Mouse (Mus musculus): ENCODE measurements around the gene Rtl8b. TPM values are rescaled to one million over a fixed set of nuclear protein-coding genes. Genes with fewer than 3 reads are reported as not detected.
A peak's percentile ranks its signal among the peaks of the same experiment; 100 is the strongest.
"Not testable (repeated sequence)": the region's sequence is repeated elsewhere in the genome, so short reads cannot be mapped to it uniquely, and the experiment has no call there.

Rtl8b gene
- 125 and 206 TPM in 2 replicates for polyA plus RNA-seq (2012; rRNA removed)

DNA sequence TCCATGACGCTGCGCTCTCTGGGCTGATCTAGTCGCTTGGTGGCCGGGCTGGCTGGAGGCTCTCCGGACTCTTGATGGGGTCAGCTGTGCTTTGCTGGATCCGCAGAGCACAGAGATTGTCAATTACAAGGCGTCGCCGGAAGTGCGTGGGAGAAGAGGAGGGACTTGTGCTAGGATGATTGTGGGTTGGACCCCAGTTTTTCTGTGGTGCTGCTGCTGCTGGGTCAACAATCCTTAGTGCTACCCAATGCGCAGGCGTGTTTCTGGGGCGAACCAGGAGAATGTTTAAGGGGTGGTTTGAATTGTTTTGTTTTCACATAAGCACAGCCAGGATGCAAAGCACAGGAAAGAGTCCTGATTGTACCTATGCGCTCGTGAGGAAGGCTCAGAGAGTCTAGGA is at the start of gene Rtl8b:
Gene Rtl8b, minus strand, starts transcription at position 115 of the 400 bp plus-strand sequence.
- DNase-seq (ENCODE audit: low read depth) = no peak

DNA sequence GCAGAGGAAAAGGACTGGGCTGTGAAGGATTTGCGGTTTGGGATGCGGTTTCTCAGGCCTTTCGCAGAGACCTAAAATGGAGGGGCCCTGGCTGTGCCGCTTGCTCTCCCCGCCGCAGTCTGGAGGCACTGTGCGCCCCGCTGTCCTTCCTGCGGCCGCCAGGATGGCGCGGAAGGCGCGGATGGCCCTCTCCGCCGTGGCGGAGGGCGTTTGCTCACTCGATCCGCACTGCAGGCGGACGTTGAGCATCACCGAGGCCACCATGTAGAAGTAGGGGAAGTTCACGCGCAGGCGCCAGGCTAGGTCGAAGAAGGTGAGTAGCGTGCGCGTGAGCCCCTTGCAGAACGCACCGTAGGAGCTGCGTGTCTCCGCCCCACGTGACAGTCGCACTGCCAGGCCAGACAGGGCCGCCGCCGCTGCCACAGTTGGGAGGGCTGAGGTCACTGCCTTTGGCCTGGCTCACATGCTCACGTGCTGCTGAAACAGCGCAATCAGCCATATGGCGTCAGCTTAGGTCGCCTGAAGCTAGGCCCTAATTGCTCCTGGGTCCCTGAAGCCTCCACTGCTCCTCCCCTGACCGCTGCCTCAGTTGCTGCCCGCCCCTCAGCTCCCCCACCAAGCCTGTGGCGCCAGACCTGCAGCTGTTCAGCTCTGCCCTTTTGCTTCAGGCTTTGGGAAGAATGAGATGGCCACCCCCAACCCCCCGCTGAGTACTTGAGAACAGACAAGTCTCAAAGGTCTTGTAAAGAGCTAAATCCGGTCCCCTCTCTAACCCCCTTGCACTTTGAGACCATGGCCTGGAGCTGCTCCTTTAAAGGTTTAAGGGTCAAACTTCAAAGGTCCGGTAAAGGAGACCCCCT is 46.3 kb upstream of the Rtl8b start:
- no peak for DNase-seq (ENCODE audit: low read depth)

DNA sequence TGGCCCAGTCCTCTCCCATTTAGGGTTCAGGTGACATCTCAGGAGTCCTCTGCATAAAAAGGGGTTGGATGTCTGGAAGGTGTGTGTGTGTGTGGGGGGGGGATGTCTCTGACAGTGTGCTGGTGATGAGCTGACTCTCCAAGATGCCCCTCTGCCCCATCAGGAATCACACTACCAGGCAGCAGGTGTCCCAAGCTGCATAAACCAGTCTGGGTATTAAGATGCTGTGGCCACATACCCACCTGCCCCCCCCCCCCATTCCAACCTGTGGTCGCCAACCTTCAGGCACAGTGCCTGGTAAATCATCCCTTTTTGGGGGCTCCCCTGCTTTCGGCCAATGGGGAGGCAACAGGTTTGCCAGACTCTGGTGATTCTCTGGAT is 45.7 kb upstream of the Rtl8b start:
- DNase-seq (ENCODE audit: low read depth) = no peak

DNA sequence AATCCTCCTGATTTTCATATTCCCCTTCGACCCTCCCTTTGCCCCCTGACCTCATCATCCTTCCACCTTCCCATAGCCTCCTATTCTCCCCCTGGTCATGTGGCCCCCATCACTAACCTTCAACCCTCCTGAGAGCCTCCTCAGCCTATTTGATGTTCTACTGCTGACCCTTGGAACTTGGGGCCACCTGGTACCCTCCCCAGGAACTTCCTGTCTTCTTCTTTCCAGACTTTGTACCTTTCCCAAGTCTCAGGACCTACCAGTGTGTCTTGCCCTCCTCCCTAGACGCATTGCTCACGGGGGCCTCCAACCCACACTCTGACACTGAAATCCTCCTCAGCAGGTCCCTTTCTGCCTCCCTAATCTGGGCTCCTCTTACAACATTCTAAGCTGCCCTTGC is 32.5 kb upstream of the Rtl8b start:
- DNase-seq (ENCODE audit: low read depth) = no peak

DNA sequence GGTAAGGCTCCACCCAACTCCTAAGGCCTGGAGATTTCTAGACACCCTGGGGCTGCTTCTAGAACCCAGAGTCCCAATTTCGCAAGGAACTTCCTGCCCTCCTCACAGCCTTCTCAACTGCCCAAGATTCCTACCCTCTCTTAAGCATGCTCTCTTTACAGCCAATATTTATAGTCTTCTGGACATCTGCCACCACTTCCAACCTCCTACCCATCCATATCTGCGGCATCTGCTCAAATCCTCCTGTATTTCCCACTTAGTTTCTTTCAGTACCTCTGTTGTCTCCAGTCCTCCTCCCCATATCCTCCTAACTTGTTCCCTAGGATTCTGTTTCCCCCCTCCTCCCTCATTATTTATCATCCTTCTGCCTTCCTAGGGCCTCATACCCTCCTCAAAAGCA is 29.0 kb upstream of the Rtl8b start:
- DNase-seq (ENCODE audit: low read depth) = no peak

DNA sequence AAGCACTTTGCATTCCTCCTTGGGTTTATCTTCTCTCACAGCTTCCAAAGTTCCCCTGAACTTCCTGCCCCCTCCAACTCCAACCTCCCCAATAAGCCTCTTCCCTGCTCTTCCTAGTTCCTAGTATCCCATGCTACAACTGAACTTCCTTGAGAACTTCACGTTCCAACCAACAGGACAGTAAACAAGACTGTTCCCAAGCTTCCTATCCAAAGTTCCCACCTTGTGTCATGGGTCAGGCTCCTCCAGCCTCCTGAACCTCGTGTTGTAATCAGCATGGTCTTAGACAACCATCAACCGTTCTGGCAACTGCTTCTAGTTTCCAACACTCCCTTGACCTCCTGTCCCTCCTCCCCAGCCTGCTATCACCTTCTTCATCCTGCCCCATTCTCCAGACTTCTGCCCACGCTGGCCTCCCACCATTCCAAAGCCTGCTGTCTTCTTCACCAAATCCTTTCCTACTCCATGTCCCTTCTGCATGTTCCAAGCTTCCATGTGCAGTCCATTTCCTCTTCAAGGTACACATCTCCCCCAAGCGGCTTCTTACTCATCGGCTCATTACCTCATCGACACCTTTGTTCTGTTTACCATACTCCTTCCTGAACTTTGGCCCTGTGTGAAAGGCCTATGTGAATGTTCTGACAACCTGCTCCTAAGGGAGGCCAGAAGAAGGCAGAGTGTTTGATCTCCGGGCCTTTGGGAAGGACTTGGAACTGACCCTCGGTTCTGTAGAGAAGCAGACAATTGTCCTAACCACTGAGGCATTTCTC is 24.0 kb upstream of the Rtl8b start:
- DNase-seq (ENCODE audit: low read depth) = no peak

DNA sequence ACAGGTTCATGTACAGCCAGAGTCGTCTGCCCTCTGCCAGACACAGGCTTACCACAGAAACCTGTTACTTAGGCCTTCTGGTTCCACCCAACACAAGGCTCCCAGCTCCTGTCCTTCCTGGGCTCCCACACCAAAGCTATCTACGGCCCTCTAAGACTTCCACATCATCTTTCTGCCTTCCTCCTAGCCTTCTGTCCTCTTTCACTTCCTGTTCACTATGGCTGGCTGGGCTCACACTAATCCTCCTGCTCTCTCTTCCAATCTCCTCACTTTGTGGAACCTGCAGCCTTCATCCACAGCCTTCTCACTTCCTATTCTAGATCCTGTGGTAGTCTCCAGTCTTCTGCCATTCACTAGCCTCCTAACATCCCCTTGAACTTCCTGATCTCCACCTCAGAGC is 22.9 kb upstream of the Rtl8b start:
- no peak for DNase-seq (ENCODE audit: low read depth)

DNA sequence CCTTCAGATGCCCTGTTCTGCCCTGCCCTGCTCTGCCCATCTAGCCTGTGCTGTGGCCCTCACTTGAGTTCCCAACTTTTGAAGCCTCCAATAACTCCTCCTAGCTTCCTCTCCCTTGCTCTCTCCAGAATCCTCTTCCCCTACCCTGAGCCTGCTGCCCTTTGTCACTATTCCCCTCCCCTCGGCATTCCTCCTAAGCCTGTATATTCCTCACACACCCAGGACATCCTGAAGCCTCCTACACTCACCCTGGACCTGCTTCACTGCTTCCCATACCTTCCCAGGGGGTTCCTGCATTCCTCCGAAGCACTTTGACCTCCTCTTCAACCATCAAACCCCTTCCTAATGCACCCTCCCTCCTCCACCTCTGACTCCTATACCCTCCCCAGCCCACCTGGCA is 21.9 kb upstream of the Rtl8b start:
- no peak for DNase-seq (ENCODE audit: low read depth)

DNA sequence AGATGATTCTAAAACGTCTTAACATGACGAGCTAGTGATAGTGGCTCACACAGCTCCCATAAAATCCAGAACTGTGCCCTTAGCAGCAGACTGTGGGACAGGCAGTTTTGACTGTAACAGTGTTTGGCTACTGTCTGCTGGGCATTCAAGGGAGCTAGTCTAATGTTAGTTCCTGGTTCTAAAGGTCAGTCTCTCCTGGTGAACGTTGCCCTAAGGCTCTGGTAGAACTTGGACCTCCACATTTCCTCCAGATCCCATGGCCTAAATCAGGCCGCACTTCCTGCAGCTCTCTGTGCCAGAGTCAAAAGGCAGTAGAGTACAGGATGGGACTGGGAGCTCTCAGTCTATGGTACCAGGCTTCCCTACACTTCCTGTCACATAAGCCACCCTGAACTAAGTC is 14.5 kb upstream of the Rtl8b start:
- DNase-seq (ENCODE audit: low read depth) = not testable (repeated sequence)

DNA sequence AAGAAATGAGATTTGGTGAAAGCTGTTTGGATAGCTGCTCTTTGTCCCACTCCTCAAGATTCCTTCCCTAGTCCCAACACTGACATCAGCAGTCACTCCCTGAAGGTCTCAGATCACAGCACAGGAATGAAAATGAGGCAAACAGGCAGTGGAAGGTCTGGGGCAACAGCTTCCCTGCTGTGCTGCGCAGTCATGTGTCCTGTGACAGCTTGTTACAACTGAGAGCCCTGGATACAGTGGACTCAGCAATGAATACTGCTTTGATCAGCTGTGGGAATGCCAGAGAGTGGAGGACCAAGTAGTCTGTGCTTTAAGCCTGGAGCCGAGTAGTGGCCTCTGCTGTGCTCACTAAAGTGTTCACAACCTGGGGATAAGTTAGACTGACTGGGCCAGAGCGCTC is 12.4 kb upstream of the Rtl8b start:
- DNase-seq (ENCODE audit: low read depth) = not testable (repeated sequence)

DNA sequence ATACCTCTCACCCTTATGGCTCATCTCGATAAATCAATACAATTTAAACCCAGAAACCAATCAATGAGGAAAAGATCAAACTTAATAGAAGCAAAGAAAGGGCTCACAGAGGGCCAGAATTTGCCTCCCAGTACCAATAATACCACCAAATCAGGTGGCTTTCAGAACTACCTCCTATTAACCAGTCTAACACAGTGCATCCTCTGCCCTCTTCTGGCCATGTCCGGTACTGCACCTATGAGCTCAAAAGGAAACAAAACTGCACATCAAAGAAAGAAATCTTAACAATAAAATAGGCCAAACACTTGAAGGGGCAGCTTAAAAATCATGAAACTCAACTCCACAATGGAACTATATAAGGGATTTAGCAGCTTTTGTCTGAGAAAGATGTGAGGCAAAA is 6.7 kb upstream of the Rtl8b start:
- not testable (repeated sequence) for DNase-seq (ENCODE audit: low read depth)

DNA sequence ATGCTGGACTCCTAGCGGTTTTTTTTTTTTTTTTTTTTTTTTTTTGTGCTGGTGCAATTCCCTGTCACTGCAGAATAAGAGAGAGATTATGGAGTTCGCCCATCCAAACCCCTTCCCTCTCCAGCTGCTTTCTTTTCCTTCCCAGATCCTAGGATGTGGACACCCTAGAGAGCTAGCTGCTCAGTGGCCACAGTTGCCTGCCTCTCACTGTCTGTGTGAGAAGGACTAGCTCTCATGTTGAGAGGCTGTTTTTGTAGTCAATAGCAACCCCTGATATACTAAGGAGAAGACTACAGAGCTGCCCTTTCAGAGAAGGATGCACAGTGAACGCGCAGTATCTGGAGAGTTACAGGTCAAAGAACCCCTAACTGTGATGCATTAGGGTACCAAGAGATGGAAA is 488 bp upstream of the Rtl8b start:
- not testable (repeated sequence) for DNase-seq (ENCODE audit: low read depth)

DNA sequence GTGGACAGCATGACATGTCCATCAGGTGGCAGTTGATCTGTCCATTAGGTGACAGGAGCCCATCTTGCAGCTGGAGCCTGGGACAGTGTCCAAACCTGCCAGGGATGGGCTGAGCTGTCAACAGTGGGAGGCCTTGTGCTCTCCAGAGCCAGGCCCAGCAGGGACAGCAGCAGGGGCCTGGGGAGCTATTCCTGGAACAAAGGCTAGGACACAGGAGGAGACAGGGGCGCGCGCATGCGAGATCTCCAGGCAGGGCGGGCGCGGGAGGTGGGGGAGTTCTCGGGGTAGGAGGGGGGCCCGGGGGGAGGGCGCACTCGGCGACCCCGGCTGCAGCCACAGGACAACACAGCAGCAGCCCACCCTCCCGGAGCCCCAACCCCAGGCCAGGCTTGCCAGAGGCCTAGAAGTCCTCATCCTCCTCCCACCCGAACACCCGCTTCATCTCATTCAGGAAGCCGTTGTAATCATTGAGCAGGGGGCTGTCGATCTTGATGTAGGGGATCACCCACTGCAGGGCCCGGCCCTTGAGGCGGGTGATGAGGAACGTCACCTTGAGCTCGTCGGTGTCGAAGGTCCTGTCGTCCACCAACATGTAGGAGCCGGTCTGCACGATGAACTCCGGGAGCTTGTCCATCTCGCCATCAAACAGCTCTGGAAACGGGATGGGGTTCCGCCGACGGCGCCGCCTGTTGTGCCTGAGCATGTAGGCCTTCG is 494 bp downstream of the Rtl8b start:
- not testable (repeated sequence) for DNase-seq (ENCODE audit: low read depth)

DNA sequence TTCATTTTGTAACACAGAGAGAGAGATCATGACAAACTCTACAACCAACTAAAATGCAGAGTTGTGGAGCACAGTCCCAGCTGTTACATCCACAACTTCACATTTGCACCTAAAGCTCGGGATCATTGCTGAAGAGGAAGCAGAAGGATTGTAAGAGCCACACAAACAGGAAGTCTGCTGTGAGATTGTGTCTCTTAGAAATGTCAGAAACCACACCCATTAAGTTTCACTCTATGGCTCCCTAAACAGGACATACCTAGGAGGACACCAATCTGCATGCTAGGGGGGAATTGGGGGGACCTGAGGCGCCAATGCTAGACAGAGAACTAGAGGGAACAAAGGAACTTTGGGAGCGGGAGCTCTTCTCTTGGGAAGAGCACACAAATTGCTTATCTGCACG is 17.3 kb downstream of the Rtl8b start:
- DNase-seq (ENCODE audit: low read depth) = not testable (repeated sequence)

DNA sequence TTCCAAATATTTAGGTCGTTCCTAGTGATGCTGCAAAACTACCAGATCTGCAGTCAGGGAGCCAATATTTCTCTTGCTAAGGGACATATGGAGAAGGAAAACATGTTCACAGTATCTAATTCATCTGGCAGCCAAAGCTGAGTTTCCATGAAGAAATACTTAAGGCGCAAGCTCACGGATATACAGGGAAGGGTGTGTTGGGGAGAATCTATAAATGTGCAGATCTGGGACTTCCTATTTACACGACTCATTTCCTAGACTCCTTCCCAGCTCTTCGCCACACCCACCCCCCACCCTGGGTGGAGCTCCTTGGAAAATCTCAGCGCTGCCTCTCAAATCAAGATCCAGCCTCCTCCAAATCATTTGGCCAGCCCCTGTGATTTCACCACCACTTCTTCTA is 24.3 kb downstream of the Rtl8b start:
- no peak for DNase-seq (ENCODE audit: low read depth)

DNA sequence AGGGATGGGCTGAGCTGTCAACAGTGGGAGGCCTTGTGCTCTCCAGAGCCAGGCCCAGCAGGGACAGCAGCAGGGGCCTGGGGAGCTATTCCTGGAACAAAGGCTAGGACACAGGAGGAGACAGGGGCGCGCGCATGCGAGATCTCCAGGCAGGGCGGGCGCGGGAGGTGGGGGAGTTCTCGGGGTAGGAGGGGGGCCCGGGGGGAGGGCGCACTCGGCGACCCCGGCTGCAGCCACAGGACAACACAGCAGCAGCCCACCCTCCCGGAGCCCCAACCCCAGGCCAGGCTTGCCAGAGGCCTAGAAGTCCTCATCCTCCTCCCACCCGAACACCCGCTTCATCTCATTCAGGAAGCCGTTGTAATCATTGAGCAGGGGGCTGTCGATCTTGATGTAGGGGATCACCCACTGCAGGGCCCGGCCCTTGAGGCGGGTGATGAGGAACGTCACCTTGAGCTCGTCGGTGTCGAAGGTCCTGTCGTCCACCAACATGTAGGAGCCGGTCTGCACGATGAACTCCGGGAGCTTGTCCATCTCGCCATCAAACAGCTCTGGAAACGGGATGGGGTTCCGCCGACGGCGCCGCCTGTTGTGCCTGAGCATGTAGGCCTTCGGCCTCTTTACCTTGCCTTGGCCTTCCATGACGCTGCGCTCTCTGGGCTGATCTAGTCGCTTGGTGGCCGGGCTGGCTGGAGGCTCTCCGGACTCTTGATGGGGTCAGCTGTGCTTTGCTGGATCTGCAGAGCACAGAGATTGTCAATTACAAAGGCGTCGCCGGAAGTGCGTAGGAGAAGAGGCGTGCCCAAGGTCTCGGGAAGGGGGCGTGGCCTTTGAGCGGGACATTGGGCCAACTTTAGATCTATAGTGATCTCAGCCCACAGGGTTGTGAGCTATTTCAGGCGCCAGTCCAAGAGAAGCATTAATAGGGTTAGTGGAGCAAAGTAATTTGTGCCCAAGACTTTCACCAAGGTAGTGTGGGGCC is 26.9 kb downstream of the Rtl8b start, which contains the start of gene Rtl8a:
Gene Rtl8a, minus strand, starts transcription at position 703 of the 982 bp plus-strand sequence.
- peak; percentile 28 for DNase-seq (ENCODE audit: low read depth)

DNA sequence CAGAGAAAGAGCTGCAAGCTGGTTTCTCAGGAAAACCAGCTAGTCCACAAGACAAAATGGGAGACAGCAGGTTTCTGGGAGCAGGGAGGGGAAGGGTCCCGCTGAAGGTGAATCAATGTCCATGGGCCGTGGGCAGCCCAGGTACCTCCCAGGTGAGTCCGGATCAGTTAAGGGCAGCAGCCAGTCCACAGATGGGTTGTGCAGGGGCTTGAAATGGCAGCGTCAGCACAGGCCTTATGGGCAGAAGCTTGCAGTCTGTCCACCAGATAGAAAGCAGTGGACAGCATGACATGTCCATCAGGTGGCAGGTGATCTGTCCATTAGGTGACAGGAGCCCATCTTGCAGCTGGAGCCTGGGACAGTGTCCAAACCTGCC is 27.6 kb downstream of the Rtl8b start:
- DNase-seq (ENCODE audit: low read depth) = not testable (repeated sequence)

DNA sequence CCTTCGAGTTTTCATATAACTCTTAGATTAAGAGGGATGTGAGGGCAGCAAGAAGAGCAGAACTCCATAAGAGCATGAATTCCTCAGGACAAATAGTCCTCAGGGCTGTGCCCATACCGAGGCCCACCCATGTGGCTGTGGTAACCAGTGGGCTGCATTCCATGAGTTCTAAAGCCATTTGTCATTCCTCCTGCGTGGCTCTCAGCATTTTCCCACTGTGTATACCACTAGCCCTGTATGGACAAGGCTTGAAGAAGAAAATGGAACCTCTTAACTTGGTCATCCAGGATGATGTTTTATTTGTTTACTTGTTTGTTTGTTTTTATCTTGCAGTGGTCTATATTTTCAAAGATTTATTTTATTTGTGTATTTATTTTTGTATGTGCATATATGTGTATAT is 32.1 kb downstream of the Rtl8b start:
- not testable (repeated sequence) for DNase-seq (ENCODE audit: low read depth)

Data from gonadal fat pad, adult 2 months (tissue).